Mouse (Mus musculus): ENCODE results near the gene Epha4.

The Epha4 gene

GRCm38 (mm10) chr1:77410716-77411115 is 104.2 kb downstream of the Epha4 start:
- DNase-seq (ENCODE audit: extremely low spot score, low read depth, low spot score), result no peak

DNA sequence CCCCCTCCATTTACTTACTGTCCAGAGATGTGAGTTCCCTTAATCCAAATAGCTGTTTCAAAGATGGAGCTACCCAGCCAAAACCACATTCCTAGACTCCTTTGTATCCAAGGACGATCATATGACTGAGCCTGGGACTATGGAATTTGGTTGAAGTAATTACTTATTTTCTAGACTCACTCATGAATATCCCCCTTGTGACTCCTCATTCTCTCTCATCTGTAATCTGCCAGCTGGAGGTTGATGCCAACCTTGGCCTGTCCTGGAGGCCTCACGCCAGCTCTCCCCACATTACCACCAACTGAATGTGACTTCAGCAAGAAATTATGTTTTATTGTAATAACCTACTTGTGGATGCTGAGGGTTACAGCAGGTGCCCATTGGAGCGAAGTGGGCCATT is 104.7 kb downstream of the Epha4 start:
- no peak for DNase-seq (ENCODE audit: extremely low spot score, low read depth, low spot score)

DNA sequence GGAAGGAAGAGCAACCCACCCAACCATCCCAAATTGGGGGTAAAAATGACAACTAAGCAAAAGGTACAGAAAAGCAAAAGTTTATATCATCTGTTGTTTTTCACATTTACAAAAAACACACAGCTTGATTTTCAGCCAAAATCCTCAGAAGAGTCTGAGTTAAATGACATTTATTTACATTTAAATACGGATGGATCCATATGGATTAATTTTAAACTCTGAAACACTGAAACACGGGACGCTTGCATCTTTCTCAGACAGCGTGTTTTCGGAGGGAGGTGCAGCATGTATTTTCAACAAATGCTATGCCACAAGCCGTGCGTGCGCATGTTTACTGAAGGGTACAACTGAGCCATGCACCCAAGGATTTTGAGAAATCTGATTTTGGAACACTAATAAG is 105.4 kb downstream of the Epha4 start:
- no peak for DNase-seq (ENCODE audit: extremely low spot score, low read depth, low spot score)

- DNase-seq (ENCODE audit: extremely low spot score, low read depth, low spot score), result no peak
These were observed 107.5 kb downstream of the Epha4 start for GRCm38 (mm10) chr1:77407417-77407816.

- no peak for DNase-seq (ENCODE audit: extremely low spot score, low read depth, low spot score)
These were observed 108.3 kb downstream of the Epha4 start for GRCm38 (mm10) chr1:77406631-77407030.

GRCm38 (mm10) chr1:77404537-77404936 is 110.4 kb downstream of the Epha4 start:
- no peak for DNase-seq (ENCODE audit: extremely low spot score, low read depth, low spot score)

DNA sequence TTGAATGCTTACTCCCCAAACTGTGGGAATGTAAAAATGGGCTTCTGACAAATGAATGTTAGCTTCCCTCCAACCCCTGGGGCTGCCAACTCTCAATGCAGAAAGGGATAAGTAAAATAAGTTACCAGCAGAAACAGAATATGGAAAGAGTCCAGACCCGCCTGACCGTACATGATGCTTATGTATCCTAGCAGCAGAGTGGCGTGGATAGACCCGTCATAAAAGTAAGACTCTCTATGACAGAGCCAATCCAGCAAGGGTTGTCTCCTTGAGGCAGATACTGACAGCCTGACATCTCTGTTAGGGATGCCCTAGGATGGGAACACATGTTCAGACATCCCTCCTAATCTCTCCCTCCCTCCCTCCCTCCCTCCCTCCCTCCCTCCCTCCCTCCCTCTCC is 111.9 kb downstream of the Epha4 start:
- DNase-seq (ENCODE audit: extremely low spot score, low read depth, low spot score), result no peak

- DNase-seq (ENCODE audit: extremely low spot score, low read depth, low spot score), result no peak
These were observed 113.4 kb downstream of the Epha4 start for GRCm38 (mm10) chr1:77401465-77401864.

DNA sequence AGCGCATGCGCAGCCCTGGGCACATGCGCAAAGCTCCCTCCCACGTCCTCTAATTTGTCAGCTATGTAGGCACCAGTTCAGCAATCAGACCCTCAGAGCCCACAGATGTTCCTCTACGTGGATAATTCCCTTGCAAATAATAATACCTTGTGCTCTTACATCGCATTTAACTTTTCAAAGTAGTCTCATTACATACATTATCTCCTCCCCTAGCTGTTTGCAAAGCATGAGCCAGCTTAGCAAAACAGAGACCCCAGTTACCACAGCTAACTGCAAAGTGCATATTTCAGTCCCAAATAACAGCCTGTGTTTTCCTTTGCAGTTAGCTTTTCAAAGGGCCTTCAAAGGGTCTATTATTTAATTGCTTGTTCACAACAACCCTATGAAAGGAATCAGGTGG is 123.3 kb downstream of the Epha4 start:
- no peak for DNase-seq (ENCODE audit: extremely low spot score, low read depth, low spot score)

- DNase-seq (ENCODE audit: extremely low spot score, low read depth, low spot score), result no peak
These were observed 125.8 kb downstream of the Epha4 start for GRCm38 (mm10) chr1:77389069-77389468.

DNA sequence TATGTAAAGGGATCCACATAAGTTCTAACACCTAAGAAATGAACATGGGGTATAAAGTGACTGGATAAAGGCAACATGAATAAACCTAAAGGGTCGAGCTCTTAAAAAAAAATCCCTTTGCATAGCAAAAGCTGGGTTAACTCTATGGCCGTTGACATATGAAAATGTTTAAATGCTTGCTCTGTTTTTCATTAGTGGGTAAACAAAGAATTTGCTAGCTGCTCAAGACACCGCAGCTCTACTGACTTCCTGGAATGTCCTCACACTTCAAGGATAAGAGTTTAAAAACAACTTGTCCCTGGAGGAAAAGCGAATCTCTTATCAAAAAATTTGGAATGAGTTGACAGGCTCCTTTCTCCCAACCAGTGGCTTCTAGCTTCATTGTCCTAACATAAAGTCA is 126.3 kb downstream of the Epha4 start:
- DNase-seq (ENCODE audit: extremely low spot score, low read depth, low spot score), result peak; percentile 30

DNA sequence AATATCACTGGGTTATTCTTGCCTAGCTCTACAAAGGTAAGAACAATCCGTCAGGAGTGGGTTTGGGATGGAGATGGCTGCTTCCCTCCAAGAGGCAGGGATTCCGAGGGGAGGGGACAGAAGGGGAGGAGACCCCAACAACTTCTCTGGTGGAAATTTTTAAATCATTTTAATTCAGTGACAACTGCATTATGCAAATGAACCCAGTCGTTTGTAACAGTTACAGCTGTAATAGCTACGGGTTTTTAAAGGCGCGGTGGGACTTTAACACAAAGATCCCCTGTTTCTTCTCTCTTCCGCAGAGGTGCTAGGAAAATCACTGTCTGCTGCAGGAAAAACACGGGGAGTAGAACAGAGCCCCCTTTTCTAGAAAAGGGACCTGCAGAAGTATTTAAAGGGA is 129.3 kb downstream of the Epha4 start:
- DNase-seq (ENCODE audit: extremely low spot score, low read depth, low spot score), result no peak

GRCm38 (mm10) chr1:77383466-77383865 is 131.4 kb downstream of the Epha4 start:
- DNase-seq (ENCODE audit: extremely low spot score, low read depth, low spot score), result no peak

GRCm38 (mm10) chr1:77377550-77377980 is 137.3 kb downstream of the Epha4 start:
- DNase-seq (ENCODE audit: extremely low spot score, low read depth, low spot score), result no peak

- no peak for DNase-seq (ENCODE audit: extremely low spot score, low read depth, low spot score)
These were observed 140.8 kb downstream of the Epha4 start for GRCm38 (mm10) chr1:77374054-77374453.

GRCm38 (mm10) chr1:77370921-77371320 is 144.0 kb downstream of the Epha4 start:
- DNase-seq (ENCODE audit: extremely low spot score, low read depth, low spot score), result no peak

GRCm38 (mm10) chr1:77369255-77369837 is 145.5 kb downstream of the Epha4 start:
- no peak for DNase-seq (ENCODE audit: extremely low spot score, low read depth, low spot score)

DNA sequence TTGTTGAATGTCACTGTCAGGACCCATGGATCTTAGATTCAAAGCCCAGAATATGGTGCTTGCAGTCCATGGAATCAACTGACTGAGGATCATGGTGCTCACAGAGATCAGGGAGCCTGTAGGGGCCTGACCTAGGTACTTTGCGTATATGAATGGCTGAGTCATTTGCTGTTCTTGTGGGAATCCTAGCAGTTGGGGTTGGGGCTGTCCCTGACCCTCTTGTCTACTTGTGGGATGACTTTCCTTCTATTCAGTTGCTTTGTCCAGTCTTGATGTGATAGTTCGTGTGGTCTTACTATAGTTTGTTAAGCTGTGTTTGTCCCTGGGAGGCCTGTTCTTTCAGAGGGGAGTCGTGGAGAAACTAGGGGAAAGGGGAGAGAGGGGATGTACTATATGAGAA is 149.0 kb downstream of the Epha4 start:
- DNase-seq (ENCODE audit: extremely low spot score, low read depth, low spot score), result no peak

- no peak for DNase-seq (ENCODE audit: extremely low spot score, low read depth, low spot score)
These were observed 150.3 kb downstream of the Epha4 start for GRCm38 (mm10) chr1:77364596-77364995.

DNA sequence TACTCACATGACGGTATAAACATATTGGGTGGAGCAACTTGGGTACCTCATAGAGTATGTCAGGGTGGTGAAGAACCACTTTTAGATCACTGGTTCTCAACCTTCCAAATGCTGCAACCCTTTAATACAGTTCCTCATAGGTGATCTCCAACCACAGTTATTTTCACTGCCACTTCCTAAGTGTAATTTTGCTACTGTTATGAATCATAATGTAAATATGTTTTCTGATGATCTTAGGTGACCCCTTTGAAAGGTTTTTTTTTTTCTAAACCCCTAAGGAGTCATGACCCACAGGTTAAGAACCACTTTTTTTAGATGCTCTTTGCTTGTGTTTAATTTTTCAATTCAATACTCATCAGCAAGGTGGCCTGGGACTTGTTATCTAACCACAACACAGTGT is 151.0 kb downstream of the Epha4 start:
- no peak for DNase-seq (ENCODE audit: extremely low spot score, low read depth, low spot score)

- DNase-seq (ENCODE audit: extremely low spot score, low read depth, low spot score), result no peak
These were observed 168.4 kb downstream of the Epha4 start for GRCm38 (mm10) chr1:77346459-77346858.

DNA sequence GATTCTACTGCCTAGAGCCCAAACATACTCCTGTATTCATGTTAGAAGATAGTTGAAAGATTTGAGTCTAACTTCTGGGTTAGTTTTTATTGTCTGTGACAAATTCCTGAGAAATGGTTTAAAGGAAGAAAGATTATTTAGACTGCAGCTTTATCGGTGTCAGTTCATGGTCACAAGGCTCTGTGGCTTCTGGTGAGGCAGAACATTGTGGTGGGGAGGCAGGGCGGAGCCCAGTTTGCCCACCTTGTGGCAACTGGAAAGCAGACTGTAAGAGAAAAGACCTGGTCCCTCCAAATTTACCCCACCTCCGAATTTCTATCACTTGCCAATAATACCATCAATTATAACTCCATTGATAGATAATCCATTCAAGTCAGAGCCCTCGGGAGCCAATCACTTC is 171.1 kb downstream of the Epha4 start:
- DNase-seq (ENCODE audit: extremely low spot score, low read depth, low spot score), result no peak

DNA sequence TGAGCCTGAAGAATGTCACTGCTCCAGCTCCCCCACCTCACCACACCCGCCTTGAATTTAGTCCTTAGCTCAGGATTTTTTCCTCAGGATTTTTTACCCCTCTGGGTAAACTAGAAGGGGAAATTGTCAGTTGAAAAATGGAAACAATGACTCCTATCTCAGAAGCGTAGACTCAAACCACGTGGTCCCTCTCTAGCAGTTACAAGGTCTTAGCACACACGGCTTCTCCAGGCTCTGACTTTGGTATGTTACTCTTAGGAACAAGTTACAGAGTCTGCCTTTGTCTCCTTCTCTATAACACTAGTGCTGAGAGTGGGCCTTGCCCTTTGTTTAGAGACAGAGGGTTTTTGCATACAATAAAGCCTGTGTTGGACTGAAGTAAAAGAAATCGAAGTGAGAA is 175.2 kb downstream of the Epha4 start:
- no peak for DNase-seq (ENCODE audit: extremely low spot score, low read depth, low spot score)

- DNase-seq (ENCODE audit: extremely low spot score, low read depth, low spot score), result peak; percentile 26
These were observed 176.5 kb downstream of the Epha4 start for GRCm38 (mm10) chr1:77338346-77338745.

Measured in hindlimb bud, embryonic 11.5 days (tissue).